Mouse (Mus musculus) ES-E14 (cell line): Measurements from ENCODE around the gene 4930590J08Rik.

Source experiments
- CHD2 ChIP-seq: IDR thresholded peaks from 2 replicates; pipeline ENCODE4 v1.6.1; 2014; ENCODE audit warnings: mild to moderate bottlenecking, low read depth, low read length, inconsistent platforms
- HCFC1 ChIP-seq: IDR thresholded peaks from 2 replicates; pipeline ENCODE4 v1.6.1; 2012; ENCODE audit warnings: low read length, inconsistent platforms, borderline replicate concordance; ENCODE audit not compliant: insufficient read depth
- MAFK ChIP-seq: IDR thresholded peaks from 2 replicates; pipeline ENCODE4 v1.6.1; 2014; ENCODE audit warnings: mild to moderate bottlenecking, low read depth, low read length, inconsistent platforms; ENCODE audit not compliant: insufficient read depth
- ZNF384 ChIP-seq: IDR thresholded peaks from 2 replicates; pipeline ENCODE4 v1.6.1; 2012; ENCODE audit warnings: low read depth, low read length, inconsistent platforms

DNA sequence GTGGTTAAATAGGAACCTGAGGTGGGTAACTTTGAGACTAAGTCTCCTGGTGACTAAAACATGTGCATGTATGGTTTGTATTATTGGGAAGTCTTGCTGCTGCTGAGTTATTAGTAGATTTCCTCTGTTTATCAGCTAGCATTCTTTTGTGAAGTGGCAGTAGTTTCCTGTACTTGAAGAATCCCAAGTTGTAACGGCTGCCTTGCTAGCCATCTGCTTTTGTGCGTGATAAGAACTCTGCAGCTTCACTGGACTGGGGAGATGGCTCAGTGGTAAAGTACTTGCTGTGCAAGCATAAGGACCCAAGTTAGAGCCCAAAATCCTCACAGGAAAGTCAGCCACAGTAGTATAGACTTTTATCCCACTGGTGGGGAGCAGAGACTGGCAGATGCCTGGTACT is 18.8 kb upstream of the 4930590J08Rik start:
- TF ChIP-seq HCFC1 (no peak), MAFK (no peak), CHD2 (no peak), ZNF384 (no peak)
